Mouse (Mus musculus) neural tube, embryonic 14.5 days (tissue): ENCODE measurements at regions not wholly inside any gene's neighbourhood (a gene's known extent, or its start where the extent isn't known, plus 50 kb on each side); places are given as distances from the start of the nearest gene placed in this dataset.

Source experiments
- ATAC-seq: fragments of 200-750 bp; cut with Nextera tagmentation; 2 replicates; pipeline ENCODE4 v1.8.0; 2017; ENCODE audit warnings: low read depth, mild to moderate bottlenecking, moderate TSS enrichment, moderate library complexity
- H3K27ac ChIP-seq: fragments of 300-500 bp; sonication (generic); 2 replicates; pipeline ENCODE4 v1.5.1; 2014; ENCODE audit warnings: low read depth, mild to moderate bottlenecking, control low read depth, low read length, moderate library complexity, mixed read lengths
- H3K27me3 ChIP-seq: fragments of 300-500 bp; sonication (generic); 2 replicates; pipeline ENCODE4 v1.6.1; 2014; ENCODE audit warnings: low read length; ENCODE audit not compliant: control insufficient read depth, insufficient read depth
- H3K36me3 ChIP-seq: fragments of 300-500 bp; sonication (generic); 2 replicates; pipeline ENCODE4 v1.6.1; 2014; ENCODE audit warnings: low read length, mixed read lengths; ENCODE audit not compliant: control insufficient read depth, insufficient read depth
- H3K4me1 ChIP-seq: fragments of 300-500 bp; sonication (generic); 2 replicates; pipeline ENCODE4 v1.6.1; 2014; ENCODE audit warnings: low read length; ENCODE audit not compliant: control insufficient read depth, insufficient read depth
- H3K4me2 ChIP-seq: fragments of 300-500 bp; sonication (generic); 2 replicates; pipeline ENCODE4 v1.6.1; 2014; ENCODE audit warnings: mild to moderate bottlenecking, low read depth, low read length, control low read depth
- H3K4me3 ChIP-seq: fragments of 300-500 bp; sonication (generic); 2 replicates; pipeline ENCODE4 v1.5.1; 2014; ENCODE audit warnings: low read depth, low read length, control low read depth, mixed read lengths
- H3K9ac ChIP-seq: fragments of 300-500 bp; sonication (generic); replicated peaks from 2 replicates; pipeline ENCODE4 v1.6.1; 2014; ENCODE audit warnings: low read depth, mild to moderate bottlenecking, control low read depth, low read length, mixed read lengths
- H3K9me3 ChIP-seq: fragments of 300-500 bp; sonication (generic); 2 replicates; pipeline ENCODE4 v1.6.1; 2016; ENCODE audit warnings: low read length; ENCODE audit not compliant: control insufficient read depth
- WGBS: fragments of 180-500 bp; shearing (Covaris S2); extraction: QIAGEN DNeasy Blood & Tissue Kit; methylation state at CpG from one replicate; pipeline ENCODE4 v1.1.7; 2014; 5-methylcytosine and 5-hydroxymethylcytosine counted together

DNA sequence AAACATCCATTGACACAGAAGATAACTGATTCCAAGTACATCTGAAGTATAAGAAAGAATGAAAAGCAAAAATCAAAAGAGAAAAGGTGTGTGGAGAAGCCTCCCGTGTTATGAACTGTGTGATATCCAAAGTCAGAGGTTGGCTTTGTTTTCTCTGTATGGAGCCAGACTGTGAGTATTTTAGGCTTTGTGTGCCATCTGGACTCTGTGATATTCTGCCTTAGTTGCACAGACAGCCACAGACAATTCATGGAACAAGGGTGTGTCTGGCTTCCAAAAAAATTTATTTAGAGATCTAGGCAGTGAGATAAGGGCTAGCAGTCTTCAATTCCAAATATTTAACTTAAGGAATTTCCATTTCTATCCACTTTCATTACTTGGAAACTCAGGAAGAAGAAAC, 111.5 kb upstream of the Dpp10 start:
- Histone ChIP-seq H3K4me2 (no peak overlapping the region), H3K36me3 (no peaks in the 10 kb centered on the region), H3K9me3 (no peaks in the 10 kb centered on the region), H3K4me3 (no peak overlapping the region), H3K27me3 (no peaks in the 10 kb centered on the region), H3K4me1 (no peaks in the 10 kb centered on the region), H3K27ac (no peak overlapping the region), H3K9ac (no peak overlapping the region)
- 88% methylated on average over 1 of the region's 1 CpGs for WGBS
- ATAC-seq = no peak

DNA sequence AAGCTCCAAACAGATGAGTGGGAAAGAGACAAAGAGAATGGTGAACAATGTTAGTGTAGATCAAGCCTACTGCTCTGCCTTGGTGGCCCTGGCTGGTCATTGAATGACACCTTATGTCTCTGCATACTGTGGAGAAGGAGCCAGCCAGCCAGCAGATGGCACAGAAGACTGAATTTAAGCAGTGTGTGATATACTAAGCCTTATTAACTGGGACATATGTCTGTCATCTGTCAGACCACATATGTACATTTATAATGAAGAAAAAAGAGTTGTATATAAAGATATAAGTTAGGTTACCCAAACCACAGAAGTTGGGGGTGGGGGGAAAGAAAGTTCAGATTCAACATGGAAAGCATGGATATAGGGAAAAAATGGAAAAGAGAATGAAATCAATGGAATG, 106.7 kb upstream of the Dpp10 start:
- ATAC-seq = no peak
- no peak overlapping the region for H3K9ac ChIP-seq
- no peak overlapping the region for H3K27ac ChIP-seq
- no peak overlapping the region for H3K4me2 ChIP-seq
- H3K36me3 ChIP-seq = no peaks in the 10 kb centered on the region
- H3K4me3 ChIP-seq = no peak overlapping the region
- no peaks in the 10 kb centered on the region for H3K27me3 ChIP-seq
- no peaks in the 10 kb centered on the region for H3K9me3 ChIP-seq
- H3K4me1 ChIP-seq = no peaks in the 10 kb centered on the region

DNA sequence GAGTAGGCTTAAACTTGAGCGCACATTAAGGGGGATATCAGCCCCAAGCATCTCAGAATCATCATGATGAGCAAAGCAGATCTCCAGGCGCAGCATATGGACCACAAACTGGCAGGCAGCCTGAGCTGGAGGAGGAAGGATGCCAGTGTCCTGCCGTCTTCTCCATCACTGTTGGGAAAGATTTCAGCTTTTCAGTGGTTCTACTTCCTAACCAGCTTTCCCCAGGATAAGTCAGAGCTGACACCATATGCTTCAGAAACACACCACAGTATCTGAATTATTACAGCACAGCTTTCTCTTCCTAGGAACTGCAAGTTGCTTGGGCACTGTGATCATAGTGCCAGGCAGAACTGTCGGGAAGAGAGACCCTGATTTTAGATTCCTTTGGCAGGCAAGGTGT, 103.2 kb upstream of the Dpp10 start:
- no peak overlapping the region for H3K27ac ChIP-seq
- H3K4me2 ChIP-seq = no peak overlapping the region
- WGBS = 85% methylated on average over 4 of the region's 4 CpGs
- H3K4me3 ChIP-seq = no peak overlapping the region
- no peaks in the 10 kb centered on the region for H3K4me1 ChIP-seq
- no peaks in the 10 kb centered on the region for H3K36me3 ChIP-seq
- no peak for ATAC-seq
- no peaks in the 10 kb centered on the region for H3K27me3 ChIP-seq
- no peak overlapping the region for H3K9ac ChIP-seq
- H3K9me3 ChIP-seq = no peaks in the 10 kb centered on the region

DNA sequence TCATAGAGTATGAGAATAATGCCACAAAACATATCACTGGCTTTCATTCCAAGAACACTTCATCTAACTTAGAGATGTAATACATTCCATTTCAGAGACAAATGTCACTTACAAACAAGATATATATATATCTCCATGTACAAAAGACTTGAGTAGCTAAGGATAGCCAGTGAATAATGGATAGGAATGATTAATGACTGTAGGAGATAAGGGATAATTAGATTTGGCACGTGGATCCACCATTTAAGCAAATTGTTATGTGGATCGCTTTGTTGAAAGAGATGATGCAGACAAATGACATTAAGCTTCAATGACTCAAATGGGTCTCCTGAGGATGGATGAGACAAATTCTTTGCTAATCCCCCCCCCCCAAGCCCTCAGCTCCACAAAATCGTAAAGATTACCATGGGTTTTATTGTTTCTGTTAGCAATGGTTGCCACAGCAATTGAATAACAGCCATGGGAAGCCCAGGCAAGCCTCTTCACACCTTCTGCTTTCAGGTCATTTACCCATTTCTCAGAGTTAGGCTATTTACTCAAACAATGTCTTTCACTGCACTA, 59.0 kb upstream of the Dpp10 start:
- no peak overlapping the region for H3K4me2 ChIP-seq
- H3K36me3 ChIP-seq = no peaks in the 10 kb centered on the region
- no peak overlapping the region for H3K9ac ChIP-seq
- H3K9me3 ChIP-seq = no peaks in the 10 kb centered on the region
- peak; percentile 68 for ATAC-seq
- no peaks in the 10 kb centered on the region for H3K27me3 ChIP-seq
- no peak overlapping the region for H3K27ac ChIP-seq
- no peak overlapping the region for H3K4me3 ChIP-seq
- 15% methylated on average over 3 of the region's 3 CpGs for WGBS
- no peaks in the 10 kb centered on the region for H3K4me1 ChIP-seq

DNA sequence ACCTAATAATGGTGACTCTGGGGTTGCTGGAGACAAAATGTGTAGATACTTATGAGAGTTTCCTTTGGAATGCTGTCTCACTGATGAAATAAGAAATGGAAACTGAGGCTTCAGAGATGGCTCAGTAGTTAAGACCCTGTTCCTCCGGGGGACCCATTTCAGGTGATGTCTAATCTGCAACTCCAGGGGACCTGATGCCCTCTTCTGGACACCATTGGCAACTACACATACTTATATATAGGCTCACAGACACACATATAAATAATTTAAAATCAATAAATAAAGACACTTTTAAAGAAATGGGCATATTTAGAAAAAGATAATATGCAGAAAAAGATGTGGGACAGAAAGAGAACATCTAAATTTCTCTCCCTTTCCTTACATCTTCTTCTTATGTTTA, 57.7 kb upstream of the Dpp10 start:
- Histone ChIP-seq H3K4me2 (no peak overlapping the region), H3K27me3 (no peaks in the 10 kb centered on the region), H3K4me1 (no peaks in the 10 kb centered on the region), H3K9me3 (no peaks in the 10 kb centered on the region), H3K4me3 (no peak overlapping the region), H3K27ac (no peak overlapping the region), H3K36me3 (no peaks in the 10 kb centered on the region), H3K9ac (no peak overlapping the region)
- ATAC-seq = no peak
- WGBS = 47% methylated on average over 1 of the region's 1 CpGs
